ENCODE assay signal across 19 mouse cellular contexts in genomic region chr19:24633008-24633407, GRCm38 (mm10). TPM values are rescaled to one million over a fixed set of nuclear protein-coding genes. Genes with fewer than 3 reads are reported as not detected.
DNase-seq lines count a peak whose midpoint lies in the region; ATAC-seq lines count a peak whose summit lies in the region.
"Had no signal": no experiment of that assay in that cellular context is flagged by ENCODE, and none has a peak within 500 bp of the region (broad histone marks: within the 10 kb centered on the region; RNA-seq: fewer than 3 reads in every experiment).

No protein-coding gene starts in this region.

- WGBS in intestine, embryonic 15.5 days = 62% methylated on average over 3 of the region's 3 CpGs
- WGBS in intestine, embryonic 16.5 days = 66% methylated on average over 3 of the region's 3 CpGs
- 35% methylated on average over 3 of the region's 3 CpGs for WGBS in large intestine, adult 2 months

- no peaks in the 10 kb centered on the region for H3K9me3 ChIP-seq in intestine, embryonic 15.5 days
- H3K9me3 ChIP-seq in intestine, embryonic 16.5 days (ENCODE audit: control insufficient read depth, low read length) = no peaks in the 10 kb centered on the region
- H3K9me3 ChIP-seq: embryonic facial prominence, embryonic 10.5 days; embryonic facial prominence, embryonic 12.5 days; forebrain, embryonic 13.5 days; forebrain, embryonic 15.5 days had no signal

- no peaks in the 10 kb centered on the region for H3K36me3 ChIP-seq in intestine, embryonic 15.5 days
- H3K36me3 ChIP-seq in intestine, embryonic 16.5 days (ENCODE audit: control insufficient read depth, insufficient read depth, low read length) = no peaks in the 10 kb centered on the region
- H3K36me3 ChIP-seq: embryonic facial prominence, embryonic 10.5 days; embryonic facial prominence, embryonic 12.5 days; forebrain, embryonic 15.5 days had no signal

- H3K4me1 ChIP-seq in intestine, embryonic 15.5 days (replicated peaks) = no peaks in the 10 kb centered on the region
- no peaks in the 10 kb centered on the region for H3K4me1 ChIP-seq in intestine, embryonic 16.5 days (ENCODE audit: control insufficient read depth, insufficient read depth, low read length)
- H3K4me1 ChIP-seq: embryonic facial prominence, embryonic 12.5 days; forebrain, embryonic 13.5 days; forebrain, embryonic 15.5 days had no signal

- H3K27me3 ChIP-seq in intestine, embryonic 15.5 days (replicated peaks) = no peaks in the 10 kb centered on the region
- no peaks in the 10 kb centered on the region for H3K27me3 ChIP-seq in intestine, embryonic 16.5 days (replicated peaks; ENCODE audit: control insufficient read depth, insufficient read depth, low read length)
- H3K27me3 ChIP-seq: embryonic facial prominence, embryonic 12.5 days; forebrain, embryonic 13.5 days; forebrain, embryonic 15.5 days had no signal

- peak; percentile 70 for DNase-seq in large intestine, adult 2 months (ENCODE audit: low read depth, low spot score)
- DNase-seq in embryo, embryonic 10.5 days (ENCODE audit: low spot score) = no peak
- DNase-seq in layer of hippocampus, adult 9-10 months (ENCODE audit: low spot score) = no peak
- no peak for DNase-seq in urinary bladder, postnatal 36 days (ENCODE audit: low spot score in 2 of 2)
- DNase-seq: adrenal gland, adult 2 months; adrenal gland, postnatal 10 days; adrenal gland, postnatal 25 days; cerebellum, adult 11 months; cerebellum, adult 18-20 months; cerebellum, adult 8-10 months; cerebellum, adult 9-11 months; cerebellum, postnatal 14 days; cerebellum, postnatal 36 days had no signal

- H3K27ac ChIP-seq in intestine, embryonic 15.5 days = no peak overlapping the region
- H3K27ac ChIP-seq in intestine, embryonic 16.5 days (ENCODE audit: low read length) = no peak overlapping the region
- H3K27ac ChIP-seq: embryonic facial prominence, embryonic 10.5 days; embryonic facial prominence, embryonic 12.5 days; forebrain, embryonic 13.5 days; forebrain, embryonic 15.5 days had no signal

- peak; percentile 87 for ATAC-seq in intestine, embryonic 15.5 days
- ATAC-seq in intestine, embryonic 16.5 days = peak; percentile 89
- ATAC-seq: forebrain, embryonic 13.5 days; forebrain, embryonic 15.5 days had no signal

- no peak overlapping the region for H3K9ac ChIP-seq in intestine, embryonic 15.5 days
- H3K9ac ChIP-seq in intestine, embryonic 16.5 days (ENCODE audit: low read depth, low read length) = no peak overlapping the region
- H3K9ac ChIP-seq: embryonic facial prominence, embryonic 12.5 days; forebrain, embryonic 13.5 days; forebrain, embryonic 15.5 days had no signal

- no peak overlapping the region for H3K4me2 ChIP-seq in intestine, embryonic 15.5 days (replicated peaks)
- no peak overlapping the region for H3K4me2 ChIP-seq in intestine, embryonic 16.5 days (ENCODE audit: low read depth, low read length)
- H3K4me2 ChIP-seq: embryonic facial prominence, embryonic 12.5 days; forebrain, embryonic 13.5 days; forebrain, embryonic 15.5 days had no signal

- no peak overlapping the region for H3K4me3 ChIP-seq in intestine, embryonic 15.5 days (replicated peaks)
- no peak overlapping the region for H3K4me3 ChIP-seq in intestine, embryonic 16.5 days (ENCODE audit: low read length)
- H3K4me3 ChIP-seq: embryonic facial prominence, embryonic 10.5 days; embryonic facial prominence, embryonic 12.5 days; forebrain, embryonic 13.5 days; forebrain, embryonic 15.5 days had no signal

RNA-seq across cellular contexts. Expression of gene Tmem252, which starts 40.8 kb away (rescaled TPM):
- 4.8 and 5.4 TPM in 2 replicates for polyA plus RNA-seq in intestine, embryonic 15.5 days (2015; fragmentation: Nextera tagmentation; extraction: Ambion mirVana)
- polyA plus RNA-seq in intestine, embryonic 16.5 days (2015; fragmentation: Nextera tagmentation; extraction: Ambion mirVana) = 3.8 and 4.8 TPM in 2 replicates
- polyA plus RNA-seq in large intestine, adult 2 months (2012; rRNA removed) = 10.9 and 11.6 TPM in 2 replicates
